Mouse (Mus musculus): ENCODE data around the gene Usp21. TPM values are rescaled to one million over a fixed set of nuclear protein-coding genes. Genes with fewer than 3 reads are reported as not detected.

The Usp21 gene
- polyA plus RNA-seq, 1 experiment from 2014 or later, result 64.2 TPM

DNA sequence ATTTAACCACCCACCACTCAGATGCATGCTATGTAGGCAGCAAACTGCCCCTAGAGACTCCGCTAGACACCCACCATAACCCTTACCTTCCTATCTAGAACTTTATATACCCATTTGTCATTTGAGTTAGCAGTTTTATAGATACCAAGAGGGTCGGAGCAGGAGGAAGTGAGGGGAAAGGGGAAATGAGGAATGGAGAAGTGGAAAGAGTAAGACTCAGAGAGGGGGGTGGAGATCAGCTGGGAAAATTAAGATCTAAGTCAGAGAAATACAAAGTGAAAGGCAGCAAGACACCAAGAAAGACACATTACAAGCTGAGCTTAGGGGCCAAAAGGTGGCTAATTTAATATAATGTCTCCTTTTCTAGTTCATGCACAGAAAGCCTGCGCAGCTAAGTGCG is 53.3 kb downstream of the Usp21 start:
- Histone ChIP-seq H3K9ac (ENCODE audit: low read depth, low read length) (no peak overlapping the region), H3K4me2 (ENCODE audit: low read depth, low read length) (no peak overlapping the region), H3K36me3 (ENCODE audit: control insufficient read depth, insufficient read depth, low read length) (peaks cover 64% of the 10 kb centered on the region), H3K27ac (replicated peaks; ENCODE audit: low read depth, low read length) (no peak overlapping the region), H3K9me3 (ENCODE audit: control insufficient read depth, low read length) (no peaks in the 10 kb centered on the region), H3K27me3 (replicated peaks; ENCODE audit: control insufficient read depth, insufficient read depth, low read length) (no peaks in the 10 kb centered on the region), H3K4me1 (ENCODE audit: control insufficient read depth, insufficient read depth, low read length) (no peaks in the 10 kb centered on the region), H3K4me3 (ENCODE audit: low read depth, low read length) (no peak overlapping the region)
- DNase-seq (ENCODE audit: low spot score) (no peak), ATAC-seq (ENCODE audit: low read depth) (no peak)
- 92% methylated on average over 4 of the region's 4 CpGs for WGBS

DNA sequence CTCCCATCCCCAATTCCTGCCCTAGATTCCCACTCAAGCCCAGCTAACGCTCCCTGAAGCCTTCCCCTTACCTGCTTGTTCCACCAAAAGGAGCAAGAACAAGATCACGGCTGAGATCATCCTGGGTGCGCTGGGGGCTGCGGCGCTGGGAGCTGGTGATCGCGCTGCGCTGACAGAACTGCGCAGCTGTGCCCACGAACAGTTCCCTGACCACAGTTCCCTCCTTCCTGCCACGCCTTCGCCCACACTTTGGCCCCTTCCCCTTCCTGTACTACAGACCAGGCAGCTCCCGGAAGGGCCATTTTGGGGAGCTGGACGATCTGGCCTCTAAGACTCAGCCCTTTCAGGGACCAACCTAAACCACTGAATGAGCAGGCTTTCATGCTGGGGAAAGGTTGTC is 53.7 kb downstream of the Usp21 start, which contains the start of gene Fcer1g:
Fcer1g (minus strand) TSS at position 240 of the 400 bp plus-strand sequence.
- WGBS, result 91% methylated on average over 14 of the region's 14 CpGs
- no peaks in the 10 kb centered on the region for H3K4me1 ChIP-seq (ENCODE audit: control insufficient read depth, insufficient read depth, low read length)
- peaks cover 60% of the 10 kb centered on the region for H3K36me3 ChIP-seq (ENCODE audit: control insufficient read depth, insufficient read depth, low read length)
- H3K27me3 ChIP-seq (replicated peaks; ENCODE audit: control insufficient read depth, insufficient read depth, low read length), result no peaks in the 10 kb centered on the region
- H3K4me2 ChIP-seq (ENCODE audit: low read depth, low read length), result no peak within 1 kb of the TSS
- no peak within 1 kb of the TSS for H3K27ac ChIP-seq (replicated peaks; ENCODE audit: low read depth, low read length)
- no peaks in the 10 kb centered on the region for H3K9me3 ChIP-seq (ENCODE audit: control insufficient read depth, low read length)
- no peak within 1 kb of the TSS for H3K9ac ChIP-seq (ENCODE audit: low read depth, low read length)
- H3K4me3 ChIP-seq (ENCODE audit: low read depth, low read length), result no peak within 1 kb of the TSS
- ATAC-seq (ENCODE audit: low read depth) (no peak), DNase-seq (ENCODE audit: low spot score) (no peak)

DNA sequence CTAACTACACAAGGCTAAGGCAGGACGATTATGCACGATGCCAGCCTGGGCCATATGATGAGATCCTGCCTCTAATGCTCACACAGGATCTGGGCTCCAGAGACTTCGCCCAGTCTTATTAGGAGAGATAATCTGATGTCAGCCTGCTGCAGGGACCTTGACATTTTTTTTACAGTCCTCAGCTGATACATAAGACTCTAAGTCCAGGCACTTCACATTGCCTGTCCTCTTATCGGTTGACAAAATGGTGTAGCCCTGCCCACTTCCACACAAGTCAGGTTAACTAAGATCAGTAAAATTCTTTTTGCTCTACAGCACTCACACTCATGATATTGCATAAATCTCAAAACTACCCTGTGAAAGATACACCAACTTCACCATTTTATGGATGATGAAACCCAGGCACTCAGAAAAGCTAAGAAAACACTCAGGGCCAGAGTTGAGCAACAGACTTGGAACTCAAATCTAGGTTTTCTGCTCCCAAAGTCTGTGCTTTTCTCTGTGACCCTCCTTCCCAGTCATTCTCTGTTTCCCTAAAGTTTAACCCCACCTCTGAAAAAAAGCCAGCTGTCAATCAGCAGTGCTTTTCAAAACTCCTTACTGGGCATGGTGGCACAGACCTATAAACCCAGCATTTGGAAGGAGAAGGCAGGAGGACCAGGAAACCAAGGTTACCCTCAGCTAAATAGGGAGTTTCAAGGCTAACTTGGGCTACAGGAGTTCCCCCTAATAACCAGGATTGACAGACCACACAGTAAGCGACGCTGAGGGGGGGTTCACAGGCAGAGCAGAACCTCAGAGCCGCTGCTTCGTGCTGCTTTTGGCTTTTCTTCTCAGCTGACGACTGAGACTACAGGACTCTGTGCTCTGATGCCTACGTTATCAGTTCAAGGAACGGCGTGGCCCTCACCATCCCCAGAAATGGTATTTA is 54.7 kb downstream of the Usp21 start:
- no peak overlapping the region for H3K27ac ChIP-seq (replicated peaks; ENCODE audit: low read depth, low read length)
- WGBS, result 86% methylated on average over 12 of the region's 12 CpGs

DNA sequence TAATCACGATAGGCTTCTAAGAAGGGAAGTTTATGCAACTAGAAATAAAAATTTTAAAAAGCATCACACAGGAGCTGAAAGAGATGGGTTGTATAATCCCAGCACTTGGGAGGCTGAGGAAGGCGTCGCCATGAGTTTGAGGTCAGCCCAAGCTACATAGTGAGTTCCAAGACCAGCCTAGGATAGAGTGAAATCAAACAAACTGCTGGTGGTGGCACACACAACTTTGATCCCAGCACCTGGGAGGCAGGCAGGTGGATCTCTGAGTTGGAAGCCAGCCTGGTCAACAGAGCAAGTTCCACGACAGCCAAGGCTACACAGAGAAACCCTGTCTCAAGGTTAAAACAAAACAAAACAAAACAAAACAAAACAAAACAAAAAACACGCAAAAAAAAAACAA is 55.4 kb downstream of the Usp21 start:
- H3K9me3 ChIP-seq (ENCODE audit: control insufficient read depth, low read length), result no peaks in the 10 kb centered on the region
- H3K27me3 ChIP-seq (replicated peaks; ENCODE audit: control insufficient read depth, insufficient read depth, low read length), result no peaks in the 10 kb centered on the region
- ATAC-seq (ENCODE audit: low read depth) (no peak), DNase-seq (ENCODE audit: low spot score) (no peak)
- H3K9ac ChIP-seq (ENCODE audit: low read depth, low read length), result no peak overlapping the region
- H3K27ac ChIP-seq (replicated peaks; ENCODE audit: low read depth, low read length), result no peak overlapping the region
- H3K4me1 ChIP-seq (ENCODE audit: control insufficient read depth, insufficient read depth, low read length), result no peaks in the 10 kb centered on the region
- H3K36me3 ChIP-seq (ENCODE audit: control insufficient read depth, insufficient read depth, low read length), result peaks cover 42% of the 10 kb centered on the region
- 78% methylated on average over 5 of the region's 5 CpGs for WGBS
- no peak overlapping the region for H3K4me2 ChIP-seq (ENCODE audit: low read depth, low read length)
- H3K4me3 ChIP-seq (ENCODE audit: low read depth, low read length), result no peak overlapping the region

More for the DNA sequence above, 54.7 kb downstream of the Usp21 start:
- ATAC-seq (ENCODE audit: low read depth) (no peak), DNase-seq (ENCODE audit: low spot score) (no peak)
- Histone ChIP-seq H3K36me3 (ENCODE audit: control insufficient read depth, insufficient read depth, low read length) (peaks cover 49% of the 10 kb centered on the region), H3K9me3 (ENCODE audit: control insufficient read depth, low read length) (no peaks in the 10 kb centered on the region), H3K9ac (ENCODE audit: low read depth, low read length) (no peak overlapping the region), H3K4me3 (ENCODE audit: low read depth, low read length) (no peak overlapping the region), H3K27me3 (replicated peaks; ENCODE audit: control insufficient read depth, insufficient read depth, low read length) (no peaks in the 10 kb centered on the region), H3K4me1 (ENCODE audit: control insufficient read depth, insufficient read depth, low read length) (no peaks in the 10 kb centered on the region), H3K4me2 (ENCODE audit: low read depth, low read length) (no peak overlapping the region)

Other genes starting within 250 kb of the Usp21 start
- gene Fcgr3, start 223.1 kb downstream of the Usp21 start, polyA plus RNA-seq (2014; fragmentation: Nextera tagmentation; extraction: Ambion mirVana), result 20.5 and 25.0 TPM in 2 replicates
- gene Cfap126, start 174.1 kb downstream of the Usp21 start, polyA plus RNA-seq (2014; fragmentation: Nextera tagmentation; extraction: Ambion mirVana), result 4.4 and 12.3 TPM in 2 replicates
- gene Sdhc, start 137.4 kb downstream of the Usp21 start, polyA plus RNA-seq (2014; fragmentation: Nextera tagmentation; extraction: Ambion mirVana), result 276 and 291 TPM in 2 replicates
- 9.6 and 11.2 TPM in 2 replicates for gene Mpz, start 137.3 kb downstream of the Usp21 start, polyA plus RNA-seq (2014; fragmentation: Nextera tagmentation; extraction: Ambion mirVana)
- 11.3 and 14.7 TPM in 2 replicates for gene Pcp4l1, start 91.7 kb downstream of the Usp21 start, polyA plus RNA-seq (2014; fragmentation: Nextera tagmentation; extraction: Ambion mirVana)
- gene Nr1i3, start 74.0 kb downstream of the Usp21 start, polyA plus RNA-seq (2014; fragmentation: Nextera tagmentation; extraction: Ambion mirVana), result 0.15 and 0.17 TPM in 2 replicates
- gene Tomm40l, start 65.5 kb downstream of the Usp21 start, polyA plus RNA-seq (2014; fragmentation: Nextera tagmentation; extraction: Ambion mirVana), result 25.4 and 28.7 TPM in 2 replicates
- 1.9 TPM in 2 replicates for gene Apoa2, start 62.9 kb downstream of the Usp21 start, polyA plus RNA-seq (2014; fragmentation: Nextera tagmentation; extraction: Ambion mirVana)
- gene Fcer1g, start 53.6 kb downstream of the Usp21 start, polyA plus RNA-seq (2014; fragmentation: Nextera tagmentation; extraction: Ambion mirVana), result 92.7 and 100 TPM in 2 replicates
- gene Adamts4, start 37.6 kb downstream of the Usp21 start, polyA plus RNA-seq (2014; fragmentation: Nextera tagmentation; extraction: Ambion mirVana), result 11.7 and 13.1 TPM in 2 replicates
- gene Ndufs2, start 36.6 kb downstream of the Usp21 start, polyA plus RNA-seq (2014; fragmentation: Nextera tagmentation; extraction: Ambion mirVana), result 233 and 246 TPM in 2 replicates
- 60.2 and 64.0 TPM in 2 replicates for gene B4galt3, start 17.7 kb downstream of the Usp21 start, polyA plus RNA-seq (2014; fragmentation: Nextera tagmentation; extraction: Ambion mirVana)
- gene Ppox, start 6.8 kb downstream of the Usp21 start, polyA plus RNA-seq (2014; fragmentation: Nextera tagmentation; extraction: Ambion mirVana), result 44.3 and 53.0 TPM in 2 replicates
- gene Ufc1, start 7.0 kb upstream of the Usp21 start, polyA plus RNA-seq (2014; fragmentation: Nextera tagmentation; extraction: Ambion mirVana), result 110 and 117 TPM in 2 replicates
- 46.0 and 52.1 TPM in 2 replicates for gene Dedd, start 41.2 kb upstream of the Usp21 start, polyA plus RNA-seq (2014; fragmentation: Nextera tagmentation; extraction: Ambion mirVana)
- gene Nit1, start 57.7 kb upstream of the Usp21 start, polyA plus RNA-seq (2014; fragmentation: Nextera tagmentation; extraction: Ambion mirVana), result 28.8 and 29.7 TPM in 2 replicates
- 49.1 and 49.5 TPM in 2 replicates for gene Pfdn2, start 57.7 kb upstream of the Usp21 start, polyA plus RNA-seq (2014; fragmentation: Nextera tagmentation; extraction: Ambion mirVana)
- 2.2 and 3.0 TPM in 2 replicates for gene Klhdc9, start 72.8 kb upstream of the Usp21 start, polyA plus RNA-seq (2014; fragmentation: Nextera tagmentation; extraction: Ambion mirVana)
- 7.7 and 10.7 TPM in 2 replicates for gene Nectin4, start 82.1 kb upstream of the Usp21 start, polyA plus RNA-seq (2014; fragmentation: Nextera tagmentation; extraction: Ambion mirVana)
- 1.9 and 2.0 TPM in 2 replicates for gene Arhgap30, start 101.0 kb upstream of the Usp21 start, polyA plus RNA-seq (2014; fragmentation: Nextera tagmentation; extraction: Ambion mirVana)
- gene Usf1, start 123.3 kb upstream of the Usp21 start, polyA plus RNA-seq (2014; fragmentation: Nextera tagmentation; extraction: Ambion mirVana), result 68.9 and 84.9 TPM in 2 replicates
- gene Tstd1, start 130.9 kb upstream of the Usp21 start, polyA plus RNA-seq (2014; fragmentation: Nextera tagmentation; extraction: Ambion mirVana), result 2.0 and 3.6 TPM in 2 replicates
- 27.0 and 29.5 TPM in 2 replicates for gene F11r, start 149.5 kb upstream of the Usp21 start, polyA plus RNA-seq (2014; fragmentation: Nextera tagmentation; extraction: Ambion mirVana)
- 13.8 TPM in 2 replicates for gene Alyref2, start 215.5 kb upstream of the Usp21 start, polyA plus RNA-seq (2014; fragmentation: Nextera tagmentation; extraction: Ambion mirVana)
- not detected in 2 replicates for gene Itln1, start 247.3 kb upstream of the Usp21 start, polyA plus RNA-seq (2014; fragmentation: Nextera tagmentation; extraction: Ambion mirVana)

Measured in embryonic facial prominence, embryonic 14.5 days (tissue).